Mouse (Mus musculus) adrenal gland, adult 8-10 months (tissue): ENCODE results near the gene Tmem151b. TPM values are rescaled to one million over a fixed set of nuclear protein-coding genes. Genes with fewer than 3 reads are reported as not detected.

Source experiments
- DNase-seq: peaks from one replicate; pipeline ENCODE4 v3.0.0; 2022
- total RNA-seq, 4 experiments: library from RNA; stranded (reverse); gene quantifications; 2 replicates each; pipeline ENCODE4 v1.2.4; 2022

Gene Tmem151b
- total RNA-seq, 4 experiments from 2014 or later = 0.09 to 0.17 (median 0.14) TPM

GRCm38 (mm10) chr17:45563655-45564530 is 14.4 kb upstream of the Tmem151b start, which contains the start of gene Slc35b2:
Gene Slc35b2, plus strand, starts transcription at chr17:45563874.
- peak; percentile 95 for DNase-seq

- no peak for DNase-seq
Measured at GRCm38 (mm10) chr17:45563216-45563615, 13.7 kb upstream of the Tmem151b start.

- DNase-seq = no peak
Measured at GRCm38 (mm10) chr17:45559732-45560525, 10.5 kb upstream of the Tmem151b start.

- DNase-seq = no peak
Measured at GRCm38 (mm10) chr17:45557998-45558862, 8.8 kb upstream of the Tmem151b start.

DNA sequence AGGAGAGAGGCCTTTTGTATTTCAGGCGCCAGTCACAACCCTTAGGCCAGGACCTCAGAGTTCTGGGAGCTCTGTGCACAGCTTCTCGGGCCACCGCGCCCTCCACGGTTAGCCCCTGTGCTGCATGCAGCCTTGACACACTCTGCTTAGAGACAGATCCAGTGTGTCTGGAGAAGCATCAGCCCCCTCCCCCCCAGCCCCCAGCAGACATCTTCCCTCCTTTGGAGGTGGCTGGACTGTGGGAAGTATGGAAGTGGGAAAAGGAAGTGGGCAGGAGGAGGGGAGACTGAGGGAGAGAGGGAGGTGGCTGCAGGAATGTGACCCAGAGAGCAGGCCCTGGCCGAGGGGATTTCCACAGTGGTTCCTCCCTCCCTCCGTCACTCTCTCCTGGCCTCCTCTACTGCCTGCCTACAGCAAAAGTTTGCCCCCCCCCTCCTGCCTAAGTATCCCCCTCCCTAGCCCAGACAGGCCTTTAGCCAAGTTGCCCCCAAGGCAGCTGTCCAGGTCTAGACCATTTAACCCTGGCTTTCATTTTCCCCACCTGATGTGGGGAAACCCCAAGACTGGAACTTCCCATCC is 7.9 kb upstream of the Tmem151b start:
- DNase-seq = no peak

DNA sequence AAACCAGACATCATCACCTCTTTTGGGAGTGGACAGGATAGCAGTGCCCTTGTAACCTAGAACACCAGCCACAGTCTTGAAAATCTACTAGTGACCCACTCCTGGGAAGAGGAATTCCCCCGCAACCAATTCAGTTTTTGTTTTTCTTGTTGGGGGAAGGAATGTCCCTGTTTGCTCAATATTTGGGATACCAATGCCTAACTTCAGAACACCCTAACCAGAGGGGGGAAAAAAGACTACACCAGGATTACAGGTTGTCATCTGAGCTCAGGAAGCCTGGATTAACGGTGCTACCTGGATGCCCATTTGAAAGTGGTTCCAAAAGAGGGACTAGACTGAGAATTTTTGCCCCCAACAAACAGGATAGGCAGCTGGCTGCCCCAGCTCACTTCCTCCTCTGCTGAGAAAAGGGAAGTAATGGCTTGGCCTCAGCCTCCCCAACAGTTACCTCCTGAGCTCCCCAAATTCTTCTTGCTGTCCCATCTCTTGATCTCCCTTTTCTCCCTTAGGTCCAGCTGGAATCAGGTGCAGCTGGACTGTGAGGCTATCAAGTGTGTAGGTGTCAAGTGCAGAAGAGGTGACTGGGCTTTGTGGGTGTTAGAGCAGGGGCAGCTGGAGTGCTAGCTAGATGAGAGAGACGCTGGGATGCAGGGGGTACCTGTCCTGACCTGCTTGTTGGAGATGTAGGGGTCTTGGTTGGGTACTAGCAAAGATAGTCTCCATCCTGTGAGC is 7.2 kb upstream of the Tmem151b start:
- no peak for DNase-seq

GRCm38 (mm10) chr17:45556107-45556489 is 6.6 kb upstream of the Tmem151b start:
- DNase-seq = no peak

- peak; percentile 95 for DNase-seq
Measured at GRCm38 (mm10) chr17:45555452-45556106, 6.1 kb upstream of the Tmem151b start, which contains the start of gene Nfkbie. Gene Nfkbie, plus strand, starts transcription at chr17:45555703.

GRCm38 (mm10) chr17:45554420-45554819 is 4.9 kb upstream of the Tmem151b start:
- no peak for DNase-seq

DNA sequence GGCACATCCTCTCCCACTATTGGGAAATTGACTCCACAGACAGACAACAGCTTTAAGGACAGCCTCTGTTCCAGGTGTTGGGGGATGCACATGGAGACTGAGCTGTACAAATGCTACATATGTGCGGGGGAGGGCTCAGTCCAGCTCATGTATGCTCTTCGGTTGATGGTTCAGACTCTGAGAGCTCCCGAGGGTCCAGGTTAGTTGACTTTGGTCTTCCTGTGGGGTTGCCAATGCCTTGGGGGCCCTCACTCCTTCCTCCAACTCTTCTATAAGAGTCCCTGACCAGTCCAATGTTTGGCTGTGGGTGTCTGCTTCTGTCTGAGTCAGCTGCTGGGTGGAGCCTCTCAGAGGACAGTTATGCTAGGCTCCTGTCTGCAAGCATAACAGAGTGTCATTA is 3.6 kb upstream of the Tmem151b start:
- no peak for DNase-seq

DNA sequence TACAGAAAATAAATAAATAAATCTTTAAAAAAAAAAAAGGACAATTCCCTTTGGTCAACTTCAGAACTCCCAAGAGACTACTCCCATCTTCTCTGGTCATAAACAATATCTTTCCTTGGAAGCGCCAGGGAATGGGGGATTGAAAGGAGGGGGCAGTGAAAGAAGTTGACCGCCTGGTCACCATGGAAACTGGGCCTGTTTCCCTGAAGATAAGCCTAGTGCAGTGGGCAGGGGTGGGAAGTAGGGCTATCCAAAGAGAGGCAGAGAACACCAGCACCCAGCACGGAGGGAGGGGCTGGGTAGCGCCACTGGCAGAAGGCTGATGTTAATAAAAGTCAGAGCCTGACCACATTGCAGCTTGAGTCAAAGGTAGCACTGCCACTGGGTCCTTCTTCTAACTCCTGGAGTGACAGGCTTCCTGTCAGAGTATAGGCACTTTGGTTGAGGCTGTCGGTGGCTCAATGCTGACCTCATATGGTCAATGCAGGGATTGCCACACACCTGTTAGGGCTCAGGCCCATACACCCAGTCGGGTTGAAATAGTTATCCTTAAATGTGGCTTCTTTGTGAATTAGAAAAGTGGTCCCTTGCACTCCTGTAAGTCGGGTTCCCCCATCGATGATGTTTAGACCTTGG is 2.5 kb upstream of the Tmem151b start:
- no peak for DNase-seq

DNA sequence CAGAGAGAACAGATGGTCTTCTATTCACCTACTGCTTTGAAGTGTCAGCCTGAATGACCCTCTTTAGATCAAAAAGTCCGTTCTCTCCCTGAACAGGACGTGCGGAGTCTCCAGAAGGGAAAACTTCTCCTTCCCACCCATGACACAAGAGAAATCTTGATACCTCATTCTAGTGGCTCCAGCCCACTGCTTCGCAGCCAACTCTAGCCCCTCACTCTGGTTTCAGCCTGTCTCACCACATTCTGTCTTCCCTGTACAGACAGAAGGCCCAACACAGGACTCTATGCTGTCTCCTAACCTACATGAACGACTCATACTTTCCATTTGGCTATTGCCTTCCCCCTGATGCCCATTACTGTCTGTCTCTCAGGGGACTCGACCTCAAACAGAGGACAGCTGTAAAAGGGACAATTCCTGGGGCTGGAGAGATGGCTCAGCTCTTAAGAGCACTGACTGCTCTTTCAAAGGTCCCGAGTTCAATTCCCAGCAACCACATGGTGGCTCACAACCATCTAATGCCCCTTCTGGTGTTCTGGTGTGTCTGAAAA is 1.8 kb upstream of the Tmem151b start:
- DNase-seq = no peak

DNA sequence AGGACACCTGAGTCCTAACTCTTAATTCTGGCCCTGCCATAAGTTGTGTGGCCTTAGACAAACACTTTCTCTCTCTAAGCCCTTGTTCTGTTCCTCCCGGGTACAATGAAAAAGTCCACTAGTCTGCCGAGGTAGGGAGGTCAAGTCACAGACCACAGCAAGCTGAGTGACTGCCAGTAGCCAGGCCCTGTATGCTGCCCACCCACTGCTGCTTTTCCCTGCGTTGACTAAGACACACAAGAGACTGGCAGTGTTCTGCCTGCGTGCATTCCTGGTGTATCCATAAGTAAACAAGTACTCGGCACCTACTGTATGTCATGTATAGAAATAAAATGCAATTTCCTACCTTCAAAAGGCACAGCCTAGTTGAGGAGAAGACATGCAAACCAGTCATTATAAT is 776 bp upstream of the Tmem151b start:
- no peak for DNase-seq

DNA sequence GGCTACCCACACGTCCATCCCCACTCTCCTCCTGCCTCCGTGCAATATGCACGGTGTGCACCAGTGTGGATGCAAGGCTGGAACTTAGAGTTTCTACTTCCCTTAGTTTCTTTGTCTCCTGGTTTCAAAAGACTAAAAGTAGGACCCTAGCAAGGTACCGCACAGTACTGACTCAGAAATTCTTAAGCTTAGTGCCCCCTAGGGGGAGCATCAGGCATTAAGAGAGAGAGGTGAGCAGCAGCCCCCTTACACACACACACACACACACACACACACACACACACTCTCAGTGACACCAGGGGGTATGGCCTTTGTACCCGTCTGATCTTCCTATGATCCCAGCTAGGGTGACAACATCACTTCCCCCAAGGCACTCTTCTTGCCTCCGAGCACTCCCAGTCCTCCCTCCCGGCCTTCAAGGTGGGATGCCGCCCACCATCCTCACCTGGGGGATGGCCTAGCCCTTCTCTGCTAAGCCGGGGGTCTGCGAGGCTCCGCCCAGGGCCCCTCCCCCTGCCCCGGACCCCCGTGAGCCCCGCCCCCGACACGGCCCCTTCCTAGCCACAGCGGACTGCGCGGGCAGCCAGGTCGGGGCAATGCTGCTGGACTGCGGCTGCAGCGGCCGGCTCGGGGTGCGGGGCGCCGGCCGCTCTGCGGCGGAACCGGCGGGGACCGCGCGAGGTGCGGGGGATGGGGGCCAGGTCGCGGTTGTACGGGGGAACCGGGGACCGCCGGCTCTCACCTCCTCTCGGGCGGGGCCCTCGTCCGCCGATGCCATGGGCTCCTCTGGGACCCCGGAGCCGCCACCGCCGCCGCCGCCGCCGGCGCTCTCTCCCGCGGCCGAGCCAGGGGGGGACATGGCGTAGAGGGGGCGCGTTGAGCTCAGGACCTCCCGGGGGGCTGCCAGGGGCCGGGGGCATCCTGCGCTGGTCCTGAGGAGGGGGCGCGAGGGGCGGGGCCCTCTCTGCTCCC is 650 bp downstream of the Tmem151b start:
- DNase-seq = no peak

GRCm38 (mm10) chr17:45547461-45548190 is 1.9 kb downstream of the Tmem151b start:
- DNase-seq = no peak

- DNase-seq = no peak
Measured at GRCm38 (mm10) chr17:45546941-45547340, 2.5 kb downstream of the Tmem151b start.

- no peak for DNase-seq
Measured at GRCm38 (mm10) chr17:45545278-45545961, 4.1 kb downstream of the Tmem151b start.
